Mouse (Mus musculus) testis, adult 2 months (tissue): ENCODE measurements at regions not wholly inside any gene's neighbourhood (a gene's known extent, or its start where the extent isn't known, plus 50 kb on each side); places are given as distances from the start of the nearest gene placed in this dataset.

ENCODE experiments used
- H3K27ac ChIP-seq: fragments of 200-500 bp; 2 replicates; pipeline ENCODE4 v1.5.1; 2012; ENCODE audit warnings: low read depth, low read length; ENCODE audit not compliant: control insufficient read depth, insufficient read depth
- H3K27me3 ChIP-seq: fragments of 200-500 bp; 2 replicates; pipeline ENCODE4 v1.6.1; 2012; ENCODE audit warnings: mild to moderate bottlenecking, low read length, moderate library complexity; ENCODE audit not compliant: control insufficient read depth, insufficient read depth
- H3K36me3 ChIP-seq: fragments of 200-500 bp; 2 replicates; pipeline ENCODE4 v1.6.1; 2012; ENCODE audit warnings: mild to moderate bottlenecking, low read length; ENCODE audit not compliant: control insufficient read depth, insufficient read depth
- H3K4me1 ChIP-seq: fragments of 200-500 bp; 2 replicates; pipeline ENCODE4 v1.6.1; 2012; ENCODE audit warnings: low read length; ENCODE audit not compliant: control insufficient read depth, insufficient read depth
- H3K4me3 ChIP-seq: fragments of 200-500 bp; 2 replicates; pipeline ENCODE4 v1.5.1; 2012; ENCODE audit warnings: low read depth, mild to moderate bottlenecking, low read length, moderate library complexity, mixed read lengths; ENCODE audit not compliant: control insufficient read depth
- CTCF ChIP-seq: fragments of 200-500 bp; IDR thresholded peaks from 2 replicates; pipeline ENCODE4 v1.5.1; 2012; ENCODE audit warnings: low read depth, mild to moderate bottlenecking, inconsistent platforms, low read length, moderate library complexity; ENCODE audit not compliant: control insufficient read depth, insufficient read depth, insufficient replicate concordance
- POLR2A ChIP-seq: fragments of 200-500 bp; IDR thresholded peaks from 2 replicates; pipeline ENCODE4 v1.6.1; 2012; ENCODE audit warnings: low read depth, mild to moderate bottlenecking, inconsistent platforms, low read length, moderate library complexity; ENCODE audit not compliant: control insufficient read depth

- H3K27ac ChIP-seq = no peak overlapping the region
- H3K36me3 ChIP-seq = no peaks in the 10 kb centered on the region
- no peaks in the 10 kb centered on the region for H3K27me3 ChIP-seq
- no peak overlapping the region for H3K4me3 ChIP-seq
- TF ChIP-seq POLR2A = no peak
- TF ChIP-seq CTCF = no peak
- H3K4me1 ChIP-seq = no peaks in the 10 kb centered on the region
Measured at GRCm38 (mm10) chr1:105107257-105107656, 249.3 kb downstream of the Rnf152 start.

GRCm38 (mm10) chr1:105105211-105105610 is 251.3 kb downstream of the Rnf152 start:
- Histone ChIP-seq H3K36me3 (no peaks in the 10 kb centered on the region), H3K27ac (no peak overlapping the region), H3K4me3 (no peak overlapping the region), H3K4me1 (no peaks in the 10 kb centered on the region), H3K27me3 (no peaks in the 10 kb centered on the region)
- no peak for TF ChIP-seq POLR2A

GRCm38 (mm10) chr1:105095091-105095490 is 261.4 kb downstream of the Rnf152 start:
- Histone ChIP-seq H3K27me3 (no peaks in the 10 kb centered on the region), H3K4me1 (no peaks in the 10 kb centered on the region), H3K36me3 (no peaks in the 10 kb centered on the region), H3K27ac (no peak overlapping the region), H3K4me3 (no peak overlapping the region)
- TF ChIP-seq CTCF = no peak
- no peak for TF ChIP-seq POLR2A

- Histone ChIP-seq H3K27ac (no peak overlapping the region), H3K36me3 (no peaks in the 10 kb centered on the region), H3K4me3 (no peak overlapping the region), H3K4me1 (no peaks in the 10 kb centered on the region), H3K27me3 (no peaks in the 10 kb centered on the region)
- no peak for TF ChIP-seq CTCF
- TF ChIP-seq POLR2A = no peak
Measured at GRCm38 (mm10) chr1:105094500-105094899, 262.0 kb downstream of the Rnf152 start.

GRCm38 (mm10) chr1:105093875-105094274 is 262.6 kb downstream of the Rnf152 start:
- H3K36me3 ChIP-seq = no peaks in the 10 kb centered on the region
- TF ChIP-seq POLR2A (no peak), CTCF (no peak)
- no peaks in the 10 kb centered on the region for H3K4me1 ChIP-seq
- H3K27me3 ChIP-seq = no peaks in the 10 kb centered on the region
- no peak overlapping the region for H3K4me3 ChIP-seq
- no peak overlapping the region for H3K27ac ChIP-seq

GRCm38 (mm10) chr1:105093012-105093411 is 263.5 kb downstream of the Rnf152 start:
- no peak for TF ChIP-seq POLR2A
- no peak for TF ChIP-seq CTCF
- Histone ChIP-seq H3K27ac (no peak overlapping the region), H3K4me1 (no peaks in the 10 kb centered on the region), H3K4me3 (no peak overlapping the region), H3K27me3 (no peaks in the 10 kb centered on the region), H3K36me3 (no peaks in the 10 kb centered on the region)

- Histone ChIP-seq H3K4me1 (no peaks in the 10 kb centered on the region), H3K27me3 (no peaks in the 10 kb centered on the region), H3K4me3 (no peak overlapping the region), H3K36me3 (no peaks in the 10 kb centered on the region), H3K27ac (no peak overlapping the region)
- TF ChIP-seq POLR2A (no peak), CTCF (no peak)
Measured at GRCm38 (mm10) chr1:105092309-105092904, 264.1 kb downstream of the Rnf152 start.

- H3K27me3 ChIP-seq = no peaks in the 10 kb centered on the region
- no peak for TF ChIP-seq CTCF
- H3K27ac ChIP-seq = no peak overlapping the region
- H3K4me3 ChIP-seq = no peak overlapping the region
- H3K4me1 ChIP-seq = no peaks in the 10 kb centered on the region
- no peaks in the 10 kb centered on the region for H3K36me3 ChIP-seq
Measured at GRCm38 (mm10) chr1:105088765-105089520, 267.6 kb downstream of the Rnf152 start.
